Mouse (Mus musculus) lung, embryonic 15.5 days (tissue): Measurements from ENCODE around the gene Dip2b. TPM values are rescaled to one million over a fixed set of nuclear protein-coding genes. Genes with fewer than 3 reads are reported as not detected.
A peak's percentile ranks its signal among the peaks of the same experiment; 100 is the strongest.

Experiments
- ATAC-seq: fragments of 200-750 bp; cut with Nextera tagmentation; 2 replicates; pipeline ENCODE4 v1.8.0; 2017; ENCODE audit warnings: moderate number of reproducible peaks, borderline replicate concordance; ENCODE audit not compliant: low FRiP score, low TSS enrichment; ENCODE audit errors: extremely low read depth
- H3K27ac ChIP-seq: fragments of 300-500 bp; sonication (generic); 2 replicates; pipeline ENCODE4 v1.5.1; 2015; ENCODE audit warnings: moderate library complexity, mild to moderate bottlenecking, inconsistent platforms
- H3K27me3 ChIP-seq: fragments of 300-500 bp; sonication (generic); 2 replicates; pipeline ENCODE4 v1.6.1; 2015; ENCODE audit warnings: inconsistent platforms
- H3K36me3 ChIP-seq: fragments of 300-500 bp; sonication (generic); 2 replicates; pipeline ENCODE4 v1.6.1; 2015; ENCODE audit warnings: inconsistent platforms
- H3K4me1 ChIP-seq: fragments of 300-500 bp; sonication (generic); 2 replicates; pipeline ENCODE4 v1.6.1; 2015; ENCODE audit warnings: inconsistent platforms
- H3K4me2 ChIP-seq: fragments of 300-500 bp; sonication (generic); 2 replicates; pipeline ENCODE4 v1.6.1; 2015; ENCODE audit warnings: inconsistent platforms, mild to moderate bottlenecking, moderate library complexity
- H3K4me3 ChIP-seq: fragments of 300-500 bp; sonication (generic); 2 replicates; pipeline ENCODE4 v1.5.1; 2015; ENCODE audit warnings: mild to moderate bottlenecking, inconsistent platforms
- H3K9ac ChIP-seq: fragments of 300-500 bp; sonication (generic); 2 replicates; pipeline ENCODE4 v1.6.1; 2015; ENCODE audit warnings: inconsistent platforms
- H3K9me3 ChIP-seq: fragments of 300-500 bp; sonication (generic); 2 replicates; pipeline ENCODE4 v1.6.1; 2016; ENCODE audit warnings: inconsistent platforms
- WGBS: fragments of 180-500 bp; shearing (Covaris S2); methylation state at CpG from one replicate; pipeline ENCODE4 v1.1.7; 2015; 5-methylcytosine and 5-hydroxymethylcytosine counted together
- polyA plus RNA-seq: library from polyadenylated mRNA; unstranded; fragments of >200 nt; fragmentation: Nextera tagmentation; extraction: Ambion mirVana; gene quantifications from 2 replicates; pipeline ENCODE4 v1.2.1, GENCODE M21; 2015

Gene Dip2b
- polyA plus RNA-seq, 1 experiment from 2014 or later: 10.5 TPM

DNA sequence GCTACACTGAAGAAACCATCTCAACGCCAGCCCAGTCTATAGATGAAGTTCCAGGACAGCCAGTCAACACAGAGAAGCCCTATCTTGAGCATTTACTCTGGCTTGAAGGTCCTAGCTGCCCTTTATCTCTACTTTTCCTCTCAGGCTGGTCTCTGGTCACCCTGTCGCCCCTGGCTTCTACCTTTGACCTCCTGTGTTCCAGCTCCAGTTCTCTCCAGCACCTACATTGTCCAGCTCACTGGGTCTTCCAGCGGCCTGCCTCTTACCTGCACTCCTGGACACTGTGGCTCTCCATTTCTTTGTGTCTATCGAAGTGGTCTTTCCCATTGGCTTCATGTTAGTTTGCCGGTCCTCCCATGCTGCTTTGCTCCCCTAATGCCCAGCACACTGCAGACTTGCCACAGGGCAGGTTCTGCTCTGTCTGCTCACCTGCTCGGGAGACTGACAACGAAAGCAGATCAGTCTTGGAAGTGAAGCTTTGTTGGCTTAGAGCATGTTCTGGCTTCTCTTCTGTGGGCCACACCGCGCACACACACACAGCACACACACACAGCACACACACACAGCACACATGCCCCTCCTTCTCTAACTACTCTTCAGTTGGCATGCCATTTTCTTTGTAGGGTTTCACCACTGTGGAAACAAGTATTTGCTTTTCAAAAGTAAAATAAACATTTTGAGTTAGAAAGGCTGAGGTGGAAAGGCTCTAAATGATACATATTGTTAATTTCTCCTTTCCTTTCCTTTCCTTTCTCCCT, 35.4 kb downstream of the Dip2b start:
- Histone ChIP-seq H3K9me3 (no peaks in the 10 kb centered on the region), H3K27me3 (no peaks in the 10 kb centered on the region), H3K27ac (peak overlapping the region; percentile 78), H3K9ac (no peak overlapping the region), H3K4me2 (peak overlapping the region; percentile 16; the same call in 1 of the 2 replicates), H3K36me3 (no peaks in the 10 kb centered on the region), H3K4me3 (no peak overlapping the region), H3K4me1 (peaks cover 35% of the 10 kb centered on the region)
- WGBS: 50% methylated on average over 9 of the region's 9 CpGs
- peak; percentile 31; the same call in 1 of the 2 replicates for ATAC-seq

DNA sequence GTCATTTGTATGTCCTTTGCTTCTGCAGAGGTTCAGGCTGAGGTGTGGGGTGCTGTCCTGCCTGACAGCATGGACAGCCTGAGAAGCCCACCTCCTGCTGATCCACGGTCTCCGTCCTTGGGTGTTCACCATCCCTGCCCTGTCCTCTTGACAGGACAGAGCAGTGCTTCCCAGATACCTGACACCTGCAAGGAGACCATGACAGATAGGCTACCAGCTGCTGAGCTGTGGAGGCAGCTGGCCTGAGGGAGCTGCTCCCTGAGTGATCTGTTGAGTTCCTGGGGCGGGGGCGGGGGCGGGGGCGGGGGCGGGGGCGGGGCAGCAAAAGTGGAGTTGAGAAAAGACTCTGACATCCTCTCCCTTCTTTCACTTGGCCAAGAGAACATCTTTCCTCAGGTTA, 36.3 kb downstream of the Dip2b start:
- Histone ChIP-seq H3K4me1 (peaks cover 34% of the 10 kb centered on the region), H3K27me3 (no peaks in the 10 kb centered on the region), H3K4me3 (no peak overlapping the region), H3K9me3 (no peaks in the 10 kb centered on the region), H3K4me2 (no peak overlapping the region), H3K9ac (no peak overlapping the region), H3K36me3 (no peaks in the 10 kb centered on the region), H3K27ac (peak overlapping the region; percentile 78)
- ATAC-seq: no peak
- WGBS: 13% methylated on average over 8 of the region's 8 CpGs

DNA sequence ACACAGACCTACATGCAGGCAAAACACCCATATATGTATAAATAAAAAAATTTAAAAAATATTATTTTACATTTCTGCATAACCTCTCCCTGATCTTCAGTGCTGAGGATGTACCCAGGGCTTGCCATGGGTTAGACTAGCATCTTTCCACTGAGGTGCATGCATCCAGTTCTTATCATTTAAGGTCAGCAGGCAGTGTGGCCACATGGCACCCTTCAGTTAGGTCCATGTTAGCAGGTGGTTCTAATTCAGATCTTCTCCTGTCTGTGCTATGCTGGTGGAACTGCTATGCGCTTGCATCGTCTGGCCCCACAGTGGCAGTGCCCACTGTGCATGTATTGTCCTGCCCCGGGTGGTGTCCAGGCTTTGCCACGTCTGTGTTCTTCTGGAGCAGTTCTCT, 37.9 kb downstream of the Dip2b start:
- Histone ChIP-seq H3K4me3 (no peak overlapping the region), H3K36me3 (no peaks in the 10 kb centered on the region), H3K9me3 (no peaks in the 10 kb centered on the region), H3K4me2 (no peak overlapping the region), H3K27ac (no peak overlapping the region), H3K4me1 (peaks cover 37% of the 10 kb centered on the region), H3K9ac (no peak overlapping the region), H3K27me3 (no peaks in the 10 kb centered on the region)
- no peak for ATAC-seq
- WGBS: 87% methylated on average over 4 of the region's 4 CpGs

DNA sequence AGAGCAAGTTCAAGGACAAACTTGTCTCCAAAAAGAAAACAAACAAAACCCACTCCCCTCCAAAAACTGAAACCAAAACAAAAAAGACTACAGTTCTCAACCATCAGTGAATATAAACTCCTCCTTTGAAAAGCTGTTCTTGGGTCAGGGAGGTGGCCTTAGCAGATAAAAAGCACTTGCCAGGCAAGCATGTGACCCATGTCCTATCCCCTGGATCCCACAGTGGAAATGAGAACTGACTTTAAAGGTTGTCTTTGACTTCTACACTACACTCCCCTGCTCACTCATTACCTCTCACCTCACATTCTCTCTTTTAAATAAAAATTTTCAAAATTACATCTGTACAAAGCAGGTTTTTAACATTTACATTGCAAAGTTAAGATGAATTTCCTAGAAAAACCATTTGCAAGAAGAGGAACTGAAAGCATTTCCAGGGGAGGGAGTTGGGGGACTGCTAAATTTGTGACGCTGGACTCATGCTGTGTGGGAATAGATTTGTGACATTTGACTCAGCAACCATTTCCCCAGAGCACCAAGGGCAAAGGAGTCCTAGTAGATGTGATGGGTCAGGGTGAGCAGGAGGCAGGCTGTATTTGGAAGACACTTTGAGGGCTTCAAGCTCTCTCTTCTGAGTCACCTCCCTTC, 42.5 kb downstream of the Dip2b start:
- WGBS: 50% methylated on average over 1 of the region's 1 CpGs
- H3K27ac ChIP-seq: no peak overlapping the region

DNA sequence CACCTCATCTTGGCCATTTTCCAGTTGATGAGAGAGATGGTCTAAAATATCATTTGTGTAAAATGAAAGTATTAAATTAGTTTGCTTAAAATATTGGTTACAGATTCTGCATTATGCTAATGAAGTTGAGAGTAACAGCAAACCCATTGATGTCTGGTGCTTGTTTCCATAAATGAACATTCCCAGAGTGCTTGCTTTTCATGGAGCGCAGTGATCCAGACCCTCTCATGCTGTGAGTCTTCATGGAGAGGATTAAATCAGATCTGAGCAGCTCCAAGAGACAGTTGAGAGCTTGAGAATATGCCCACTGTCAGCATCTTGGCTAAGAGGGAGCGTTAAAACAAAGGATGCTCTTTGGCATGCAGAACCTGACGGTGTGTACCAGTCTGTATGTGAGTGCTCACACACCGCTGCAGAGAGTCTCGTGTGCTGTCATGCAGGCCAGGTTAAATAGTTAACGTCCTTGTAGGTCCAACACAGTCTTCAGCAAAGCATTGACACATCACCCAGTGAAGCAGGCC, 43.1 kb downstream of the Dip2b start:
- peak overlapping the region; percentile 60 for H3K27ac ChIP-seq
- H3K4me1 ChIP-seq: peaks cover 27% of the 10 kb centered on the region
- no peaks in the 10 kb centered on the region for H3K27me3 ChIP-seq
- no peaks in the 10 kb centered on the region for H3K36me3 ChIP-seq
- no peak overlapping the region for H3K9ac ChIP-seq
- ATAC-seq: no peak; the same call in 1 of the 2 replicates
- H3K4me3 ChIP-seq: no peak overlapping the region
- H3K9me3 ChIP-seq: no peaks in the 10 kb centered on the region
- no peak overlapping the region for H3K4me2 ChIP-seq
- 79% methylated on average over 6 of the region's 6 CpGs for WGBS

More for the DNA sequence above, 42.5 kb downstream of the Dip2b start:
- no peaks in the 10 kb centered on the region for H3K9me3 ChIP-seq
- ATAC-seq: no peak
- H3K9ac ChIP-seq: no peak overlapping the region
- no peak overlapping the region for H3K4me2 ChIP-seq
- no peaks in the 10 kb centered on the region for H3K27me3 ChIP-seq
- no peaks in the 10 kb centered on the region for H3K36me3 ChIP-seq
- no peak overlapping the region for H3K4me3 ChIP-seq
- peaks cover 29% of the 10 kb centered on the region for H3K4me1 ChIP-seq

DNA sequence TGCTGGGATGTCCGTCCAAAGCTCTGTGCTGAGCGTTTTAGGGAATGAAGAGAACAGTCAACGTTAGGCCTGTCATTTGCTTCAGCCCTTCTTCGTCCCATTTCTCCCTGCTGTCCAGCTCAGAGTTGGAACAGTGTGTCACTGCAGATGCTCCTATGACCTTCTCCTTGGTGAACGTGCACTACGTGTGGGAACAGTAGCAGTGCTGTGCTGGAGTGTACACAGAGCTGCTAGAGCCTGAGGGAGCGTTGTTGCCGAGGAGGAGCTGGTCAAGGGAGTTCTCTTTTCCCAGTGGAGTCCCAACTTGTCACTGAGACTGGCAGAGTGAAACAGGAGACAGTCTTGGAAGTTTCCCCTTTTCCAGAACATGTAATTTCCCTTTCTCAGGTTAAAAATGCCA, 43.6 kb downstream of the Dip2b start:
- Histone ChIP-seq H3K27ac (peak overlapping the region; percentile 60), H3K36me3 (no peaks in the 10 kb centered on the region), H3K4me3 (no peak overlapping the region), H3K4me2 (no peak overlapping the region), H3K9ac (no peak overlapping the region), H3K27me3 (no peaks in the 10 kb centered on the region), H3K9me3 (no peaks in the 10 kb centered on the region), H3K4me1 (peaks cover 22% of the 10 kb centered on the region)
- WGBS: 39% methylated on average over 8 of the region's 8 CpGs
- peak; percentile 68 for ATAC-seq

DNA sequence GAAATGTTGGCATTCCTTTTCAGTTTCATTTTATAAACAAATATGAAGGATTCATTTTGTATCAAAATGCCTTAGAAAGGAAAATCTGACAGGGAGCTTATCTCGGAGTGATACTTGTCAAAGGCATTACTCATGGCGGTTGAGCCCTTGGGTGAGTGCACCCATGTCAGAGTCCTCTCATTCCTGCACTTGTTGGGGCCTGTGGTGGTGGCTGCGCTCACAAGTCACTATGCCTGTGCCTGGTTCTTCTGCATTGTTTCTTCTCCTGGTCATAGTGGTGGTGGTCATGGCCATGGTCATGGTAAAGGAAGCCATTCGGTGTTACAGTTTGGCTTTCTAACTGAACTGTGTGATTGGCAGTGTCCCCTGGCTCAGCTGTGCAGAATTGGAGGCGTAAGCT, 44.3 kb downstream of the Dip2b start:
- Histone ChIP-seq H3K9ac (no peak overlapping the region), H3K9me3 (no peaks in the 10 kb centered on the region), H3K27ac (no peak overlapping the region), H3K4me3 (no peak overlapping the region), H3K27me3 (no peaks in the 10 kb centered on the region), H3K4me2 (no peak overlapping the region), H3K36me3 (no peaks in the 10 kb centered on the region), H3K4me1 (peaks cover 21% of the 10 kb centered on the region)
- no peak for ATAC-seq
- WGBS: 81% methylated on average over 5 of the region's 5 CpGs

DNA sequence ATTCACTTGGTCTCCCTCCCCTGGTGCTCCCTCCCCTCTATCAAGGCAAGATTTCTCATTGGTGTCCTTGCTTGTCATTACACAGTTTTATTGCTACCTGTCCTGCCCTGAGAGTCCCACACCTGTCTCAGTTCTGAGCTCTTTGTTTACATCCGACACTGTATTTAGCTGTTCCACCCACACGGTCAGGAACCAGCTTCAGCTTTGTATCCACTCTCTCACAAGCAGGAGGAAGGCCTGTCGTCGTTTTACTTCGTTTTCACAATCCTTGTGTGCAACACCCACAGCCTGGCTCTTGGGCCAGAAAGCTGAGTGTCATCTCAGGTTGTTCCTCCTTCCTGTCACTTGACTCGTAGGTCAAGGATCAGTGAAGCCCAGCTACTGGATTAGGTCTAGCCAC, 45.4 kb downstream of the Dip2b start:
- WGBS: 63% methylated on average over 6 of the region's 6 CpGs
- no peak overlapping the region for H3K4me3 ChIP-seq
- H3K36me3 ChIP-seq: no peaks in the 10 kb centered on the region
- H3K27ac ChIP-seq: no peak overlapping the region
- peaks cover 21% of the 10 kb centered on the region for H3K4me1 ChIP-seq
- no peaks in the 10 kb centered on the region for H3K9me3 ChIP-seq
- no peak for ATAC-seq
- no peak overlapping the region for H3K4me2 ChIP-seq
- H3K27me3 ChIP-seq: no peaks in the 10 kb centered on the region
- no peak overlapping the region for H3K9ac ChIP-seq

DNA sequence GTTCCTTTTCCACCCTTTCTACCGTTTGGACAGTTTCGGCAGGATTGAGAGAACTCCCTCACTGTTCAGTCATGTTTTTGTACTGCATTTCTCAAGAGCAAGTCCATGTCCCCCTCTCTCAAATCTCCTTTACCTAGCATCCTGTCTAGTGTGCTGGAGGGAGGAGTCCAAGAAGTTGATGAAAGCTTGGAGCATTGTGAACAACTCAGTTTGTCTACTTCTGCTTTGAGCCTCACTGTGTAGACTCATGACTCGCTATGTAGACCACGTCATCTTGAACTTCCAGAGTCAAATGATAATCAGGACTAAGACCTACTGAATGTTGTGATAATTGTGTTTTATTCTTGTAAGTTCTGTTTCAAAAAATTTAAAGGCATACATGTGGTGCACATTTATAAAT, 46.4 kb downstream of the Dip2b start:
- whole genome bisulfite sequencing: 71% methylated on average over 4 of the region's 4 CpGs
- peaks cover 25% of the 10 kb centered on the region for H3K4me1 ChIP-seq
- no peak overlapping the region for H3K4me2 ChIP-seq
- H3K36me3 ChIP-seq: no peaks in the 10 kb centered on the region
- H3K27ac ChIP-seq: no peak overlapping the region
- H3K9ac ChIP-seq: no peak overlapping the region
- H3K27me3 ChIP-seq: no peaks in the 10 kb centered on the region
- H3K9me3 ChIP-seq: no peaks in the 10 kb centered on the region
- no peak for ATAC-seq
- no peak overlapping the region for H3K4me3 ChIP-seq

DNA sequence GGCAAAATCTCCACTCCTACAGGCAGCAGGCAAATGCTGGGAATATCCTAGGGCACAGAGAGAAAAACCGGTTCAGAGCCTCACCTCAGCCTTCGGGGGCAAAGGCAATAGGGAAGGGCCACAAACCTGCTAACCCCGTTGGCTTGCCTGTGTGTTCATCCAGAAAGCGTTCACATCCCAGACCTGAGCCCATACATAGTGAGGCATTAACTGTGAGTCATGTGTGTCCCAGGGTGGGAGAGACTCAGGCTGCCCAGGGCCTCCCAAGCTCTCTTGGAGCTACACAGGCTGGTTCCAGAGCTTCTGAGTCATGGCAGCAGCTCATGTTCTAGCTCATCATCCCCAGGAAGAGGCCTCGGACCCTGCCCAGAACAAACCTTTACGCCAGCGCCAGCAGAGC, 49.6 kb downstream of the Dip2b start:
- WGBS: 70% methylated on average over 7 of the region's 7 CpGs
- no peak for ATAC-seq
- peak overlapping the region; percentile 10; the same call in 1 of the 2 replicates for H3K27ac ChIP-seq
- H3K9me3 ChIP-seq: no peaks in the 10 kb centered on the region
- H3K9ac ChIP-seq: no peak overlapping the region
- no peak overlapping the region for H3K4me2 ChIP-seq
- no peak overlapping the region for H3K4me3 ChIP-seq
- H3K27me3 ChIP-seq: no peaks in the 10 kb centered on the region
- peaks cover 26% of the 10 kb centered on the region for H3K4me1 ChIP-seq
- H3K36me3 ChIP-seq: no peaks in the 10 kb centered on the region

DNA sequence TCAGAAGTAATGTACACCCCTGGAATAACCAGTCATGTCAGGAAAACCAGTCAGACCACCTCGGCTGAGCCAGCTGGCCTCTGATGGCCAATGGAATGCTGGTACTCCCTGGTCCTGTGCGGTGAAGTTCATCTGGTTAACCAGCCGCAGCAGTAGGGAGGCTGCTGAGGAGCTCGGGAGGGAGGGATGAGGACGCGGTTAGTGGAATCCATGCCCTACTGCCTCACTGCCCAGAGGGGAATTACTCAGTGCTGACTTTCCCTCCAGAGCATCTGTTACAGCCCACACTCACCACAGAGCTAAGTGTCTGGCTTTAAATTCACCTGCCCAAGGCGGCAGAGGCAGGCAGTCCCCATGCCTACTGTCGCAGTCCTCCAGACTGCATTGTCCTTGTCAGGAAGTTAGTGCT, 51.2 kb downstream of the Dip2b start:
- Histone ChIP-seq H3K4me2 (peak overlapping the region; percentile 33; the same call in 1 of the 2 replicates), H3K9ac (no peak overlapping the region), H3K9me3 (no peaks in the 10 kb centered on the region), H3K27ac (peak overlapping the region; percentile 67), H3K36me3 (no peaks in the 10 kb centered on the region), H3K4me1 (peaks cover 25% of the 10 kb centered on the region), H3K27me3 (no peaks in the 10 kb centered on the region), H3K4me3 (no peak overlapping the region)
- ATAC-seq: peak; percentile 85
- 34% methylated on average over 8 of the region's 8 CpGs for WGBS

DNA sequence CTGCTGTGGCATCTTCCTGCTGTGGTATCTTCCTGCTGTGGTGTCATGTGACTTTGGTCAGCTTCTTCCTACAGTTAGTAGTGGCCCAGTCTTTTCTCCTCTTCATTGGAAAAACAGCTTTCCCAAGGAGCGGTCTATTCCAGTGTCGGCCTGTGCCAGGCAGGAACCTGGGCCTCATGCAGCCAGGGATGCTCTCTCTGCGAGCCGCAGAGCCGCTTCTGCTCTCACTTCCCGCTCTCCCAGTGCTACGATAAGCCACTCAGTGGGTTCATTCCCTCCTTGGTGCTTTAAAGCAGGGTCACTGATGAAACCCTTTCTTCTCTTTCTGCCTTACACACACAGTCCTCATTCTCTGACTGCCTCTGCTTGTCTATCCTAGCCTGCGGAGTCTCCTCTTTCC, 53.4 kb downstream of the Dip2b start:
- no peaks in the 10 kb centered on the region for H3K27me3 ChIP-seq
- H3K36me3 ChIP-seq: no peaks in the 10 kb centered on the region
- H3K9me3 ChIP-seq: no peaks in the 10 kb centered on the region
- H3K27ac ChIP-seq: peak overlapping the region; percentile 38; the same call in 1 of the 2 replicates
- ATAC-seq: no peak
- peak overlapping the region; percentile 36 for H3K4me2 ChIP-seq
- WGBS: 40% methylated on average over 8 of the region's 8 CpGs
- peaks cover 25% of the 10 kb centered on the region for H3K4me1 ChIP-seq
- H3K9ac ChIP-seq: no peak overlapping the region
- no peak overlapping the region for H3K4me3 ChIP-seq
